Mouse (Mus musculus) liver, postnatal 0 days (tissue): Measurements from ENCODE around the gene Macrod1.
"Not testable (repeated sequence)": the region's sequence is repeated elsewhere in the genome, so short reads cannot be mapped to it uniquely, and the experiment has no call there.

Source experiments
- CTCF ChIP-seq: sonication (generic); IDR thresholded peaks from 2 replicates; pipeline ENCODE4 v1.5.1; 2016; ENCODE audit warnings: antibody characterized with exemption, low read depth
- EP300 ChIP-seq: IDR thresholded peaks from 2 replicates; pipeline ENCODE4 v1.6.1; 2016; ENCODE audit warnings: antibody characterized with exemption, low read depth, mild to moderate bottlenecking

DNA sequence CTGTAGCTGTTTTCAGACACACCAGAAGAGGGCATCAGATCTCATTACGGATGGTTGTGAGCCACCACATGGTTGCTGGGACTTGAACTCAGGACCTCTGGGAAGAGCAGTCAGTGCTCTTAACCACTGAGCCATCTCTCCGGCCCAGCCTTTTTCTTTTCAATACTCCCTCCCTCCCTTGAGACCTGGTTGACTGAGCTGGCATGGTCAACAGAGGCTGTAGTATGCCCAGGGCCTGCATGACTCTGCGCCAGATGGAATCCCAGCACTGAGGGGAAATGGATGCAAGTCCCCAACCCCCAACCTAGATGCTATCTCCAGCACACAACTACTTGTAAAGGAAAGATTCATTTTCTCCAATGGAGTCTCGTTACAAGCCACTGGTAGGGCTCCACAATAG lies 3.2 kb upstream of the Macrod1 start:
- not testable (repeated sequence) for TF ChIP-seq EP300, CTCF
